Mouse (Mus musculus) left cerebral cortex, adult 2 months (tissue): ENCODE measurements around the gene Senp6. TPM values are rescaled to one million over a fixed set of nuclear protein-coding genes. Genes with fewer than 3 reads are reported as not detected.
"Not testable (repeated sequence)": the region's sequence is repeated elsewhere in the genome, so short reads cannot be mapped to it uniquely, and the experiment has no call there.

ENCODE experiments used
- DNase-seq, 2 experiments: peaks; one replicate each; pipeline ENCODE4 v3.0.0; 2021 to 2022; ENCODE audit warnings: low spot score in 2 of 2, mixed read lengths in 1 of 2; ENCODE audit errors: extremely low spot score in 1 of 2
- H3K27ac ChIP-seq: fragments of 200-600 bp; 2 replicates; pipeline ENCODE4 v1.8.1; 2022
- H3K4me3 ChIP-seq: fragments of 200-600 bp; 2 replicates; pipeline ENCODE4 v1.8.1; 2022
- CTCF ChIP-seq: fragments of 200-600 bp; IDR thresholded peaks from 2 replicates; pipeline ENCODE4 v1.8.1; 2022; ENCODE audit warnings: antibody characterized with exemption, mild to moderate bottlenecking, moderate library complexity
- intact Hi-C: fragments of 180-260 bp; cut with DNase I; formaldehyde crosslinking; loops from one replicate; pipeline ENCODE4 v1.15.1; 2025
- total RNA-seq, 2 experiments: library from RNA; stranded (reverse); gene quantifications; 2 replicates each; pipeline ENCODE4 v1.2.3; 2021

The Senp6 gene
- total RNA-seq, 2 experiments from 2014 or later = 96.1 to 104 TPM

DNA sequence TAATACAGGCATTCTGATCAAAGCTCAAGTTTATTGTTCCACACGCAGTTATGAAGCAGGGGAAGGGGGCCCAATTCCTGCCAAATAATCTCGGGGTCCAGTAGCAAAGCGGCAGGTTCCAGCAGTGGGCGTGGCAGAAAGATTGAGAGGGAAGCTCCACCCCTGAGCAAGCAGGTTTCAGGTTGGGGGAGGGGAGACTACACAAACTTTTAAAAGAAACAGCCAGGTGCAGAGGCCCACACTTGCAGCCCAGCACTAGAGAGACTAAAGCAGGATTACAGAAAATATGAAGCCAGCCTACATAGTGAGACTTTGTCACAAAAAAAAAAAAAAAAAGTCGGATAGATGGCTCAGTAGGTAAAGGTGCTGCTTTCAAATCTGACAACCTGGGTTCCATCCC is 13.8 kb upstream of the Senp6 start:
- no peak for DNase-seq
- no peak for TF ChIP-seq CTCF
- no peak overlapping the region for H3K27ac ChIP-seq
- intact Hi-C loops = no loop called here
- no peak overlapping the region for H3K4me3 ChIP-seq

DNA sequence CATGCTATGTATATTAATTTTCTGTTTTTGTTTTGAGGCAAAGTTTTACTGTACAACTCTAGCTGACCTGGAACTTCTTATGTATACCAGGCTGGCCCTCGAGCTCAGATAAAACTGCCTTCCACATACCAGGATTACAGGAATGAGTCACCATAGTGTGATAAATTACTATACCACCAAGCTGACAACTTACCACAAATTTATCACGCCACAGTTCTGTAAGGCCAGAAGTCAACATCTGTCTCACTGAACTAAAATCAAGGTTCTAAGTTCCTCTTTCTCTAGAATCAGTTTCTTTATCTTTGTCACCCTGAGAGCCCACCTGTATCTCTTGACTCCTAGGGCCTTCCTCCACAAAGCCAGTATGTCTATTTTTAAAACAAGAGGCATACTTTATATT is 9.0 kb upstream of the Senp6 start:
- H3K27ac ChIP-seq = no peak overlapping the region
- intact Hi-C loops = no loop called here
- DNase-seq = no peak
- no peak overlapping the region for H3K4me3 ChIP-seq
- no peak for TF ChIP-seq CTCF

GRCm38 (mm10) chr9:80065495-80065894 is 1.2 kb upstream of the Senp6 start:
- H3K27ac ChIP-seq, H3K4me3 ChIP-seq, DNase-seq, intact Hi-C loops: not testable (repeated sequence)

DNA sequence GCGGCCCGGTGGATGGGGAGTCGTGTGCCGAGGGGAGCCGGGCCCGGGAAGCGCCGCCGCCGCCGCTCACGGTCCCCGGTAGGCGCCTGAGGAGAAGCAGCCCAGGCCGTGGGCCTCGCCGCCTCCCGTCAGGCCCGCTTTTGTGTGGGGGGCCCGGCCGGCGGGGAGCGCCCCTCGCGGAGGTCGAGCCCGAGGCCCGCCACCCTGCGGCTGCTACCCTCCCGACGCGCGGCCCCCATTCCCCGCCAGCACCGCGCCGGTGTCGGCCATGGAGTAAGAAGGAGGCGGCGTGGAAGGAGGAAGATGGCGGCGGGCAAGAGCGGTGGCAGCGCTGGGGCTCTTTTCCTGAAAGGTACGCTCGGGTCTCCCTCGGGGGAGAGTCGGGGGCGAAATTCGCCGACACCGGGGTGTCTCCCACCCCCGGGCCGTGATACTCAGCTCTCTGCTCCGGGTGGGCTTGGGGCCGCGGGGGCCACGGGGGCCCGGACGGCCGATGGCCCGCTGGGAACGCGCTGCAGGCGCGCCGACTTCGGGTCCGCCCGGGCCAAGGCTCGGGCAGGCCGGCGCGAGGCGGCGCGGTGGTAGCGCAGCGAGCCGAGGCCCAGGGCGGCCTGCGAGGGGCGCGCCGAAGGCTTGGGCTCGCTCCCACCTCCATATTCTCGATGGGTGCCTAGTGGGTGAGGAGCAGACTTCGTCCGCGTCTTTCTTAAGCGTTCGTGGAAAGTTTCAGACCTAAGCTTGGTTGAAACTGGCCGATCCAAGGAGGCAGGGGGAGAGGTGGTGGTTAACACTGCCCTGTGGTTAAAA is 721 bp downstream of the Senp6 start:
- H3K27ac ChIP-seq = peak overlapping the region; percentile 97
- intact Hi-C loops = no loop called here

GRCm38 (mm10) chr9:80068028-80068515 is 1.4 kb downstream of the Senp6 start:
- Histone ChIP-seq H3K4me3 (peak overlapping the region; percentile 90), H3K27ac (peak overlapping the region; percentile 97)
- intact Hi-C loops = no loop called here
- no peak for DNase-seq
- no peak for TF ChIP-seq CTCF

More for the DNA sequence above, 721 bp downstream of the Senp6 start:
- peak; percentile 68 to 72 for DNase-seq
- H3K4me3 ChIP-seq = peak overlapping the region; percentile 90
- TF ChIP-seq CTCF = peak; percentile 7; the same call in 1 of the 2 replicates

DNA sequence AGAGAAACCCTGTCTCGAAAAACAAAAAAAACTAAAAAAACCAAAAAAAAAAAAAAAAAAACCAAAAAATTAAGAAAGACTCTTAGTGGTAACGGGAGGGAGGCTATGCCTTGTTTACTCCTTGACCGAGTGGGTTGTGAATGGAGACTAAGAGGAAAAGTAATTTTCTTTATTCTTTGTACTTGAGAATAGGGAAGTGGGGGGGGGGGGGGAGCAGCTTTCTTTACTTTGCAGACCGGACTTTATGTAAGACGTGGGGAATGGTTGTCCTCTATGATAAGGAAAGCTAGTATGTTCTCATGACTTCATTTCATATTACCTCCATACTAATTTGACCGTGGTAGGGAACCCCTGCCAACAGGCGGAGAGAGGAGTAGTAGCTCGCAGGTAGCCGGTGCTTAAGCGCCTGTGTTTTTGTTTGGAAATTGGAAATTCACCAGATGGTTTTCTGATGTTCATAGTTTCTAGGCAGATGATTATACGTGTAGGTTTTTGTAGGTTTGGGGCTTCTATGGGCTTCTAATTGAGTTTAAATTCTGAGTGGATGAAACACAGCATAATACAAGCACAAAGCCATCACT is 2.1 kb downstream of the Senp6 start:
- intact Hi-C loops = no loop called here
- no peak for TF ChIP-seq CTCF
- Histone ChIP-seq H3K4me3 (peak overlapping the region; percentile 90), H3K27ac (no peak overlapping the region)
- no peak for DNase-seq

GRCm38 (mm10) chr9:80070026-80070425 is 3.3 kb downstream of the Senp6 start:
- TF ChIP-seq CTCF = no peak
- H3K27ac ChIP-seq = no peak overlapping the region
- no peak overlapping the region for H3K4me3 ChIP-seq
- intact Hi-C loops = no loop called here
- DNase-seq = no peak

GRCm38 (mm10) chr9:80071616-80072015 is 4.9 kb downstream of the Senp6 start:
- no peak for DNase-seq
- H3K27ac ChIP-seq = no peak overlapping the region
- no peak overlapping the region for H3K4me3 ChIP-seq
- intact Hi-C loops = no loop called here
- no peak for TF ChIP-seq CTCF

DNA sequence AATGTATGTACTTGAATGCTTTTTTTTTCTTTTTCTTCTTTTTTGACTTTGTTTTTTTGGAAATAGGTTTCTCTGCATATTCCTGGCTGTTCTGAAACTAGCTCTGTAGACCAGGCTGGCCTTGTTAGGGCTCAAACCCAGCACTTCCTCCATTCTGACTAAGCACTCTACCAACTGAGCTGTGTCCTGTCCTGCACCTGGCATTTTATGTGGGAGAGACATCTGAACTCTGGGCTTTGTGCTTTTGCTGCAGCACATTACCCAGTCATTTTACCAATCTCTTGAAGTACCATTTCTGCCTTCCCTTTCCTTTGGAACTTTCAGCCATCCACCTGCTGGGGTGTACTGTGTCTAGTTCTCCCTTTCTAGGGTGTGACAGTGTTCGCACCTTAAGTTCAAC is 7.4 kb downstream of the Senp6 start:
- no peak for DNase-seq
- H3K4me3 ChIP-seq = no peak overlapping the region
- intact Hi-C loops = no loop called here
- no peak overlapping the region for H3K27ac ChIP-seq
- no peak for TF ChIP-seq CTCF

DNA sequence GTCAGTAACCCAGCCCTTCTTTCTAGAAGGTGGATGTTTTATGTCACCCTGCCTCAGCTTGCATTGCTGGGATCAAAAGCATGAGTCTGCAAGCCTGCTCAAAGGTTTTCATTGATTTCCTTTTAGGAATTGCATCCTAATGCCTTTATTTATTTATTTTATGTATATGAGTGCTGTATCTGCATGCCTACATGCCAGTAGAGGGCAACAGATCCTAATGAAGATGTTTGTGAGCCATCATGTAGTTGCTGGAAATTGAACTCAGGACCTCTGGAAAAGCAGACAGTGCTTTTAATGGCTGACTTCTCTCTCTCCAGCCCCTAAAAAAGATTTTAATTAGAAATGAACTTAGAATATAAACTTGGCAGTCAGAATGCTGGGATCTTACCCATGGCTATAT is 8.2 kb downstream of the Senp6 start:
- Histone ChIP-seq H3K4me3 (no peak overlapping the region), H3K27ac (no peak overlapping the region)
- peak; percentile 38 for TF ChIP-seq CTCF
- intact Hi-C loops = no loop called here
- no peak for DNase-seq

DNA sequence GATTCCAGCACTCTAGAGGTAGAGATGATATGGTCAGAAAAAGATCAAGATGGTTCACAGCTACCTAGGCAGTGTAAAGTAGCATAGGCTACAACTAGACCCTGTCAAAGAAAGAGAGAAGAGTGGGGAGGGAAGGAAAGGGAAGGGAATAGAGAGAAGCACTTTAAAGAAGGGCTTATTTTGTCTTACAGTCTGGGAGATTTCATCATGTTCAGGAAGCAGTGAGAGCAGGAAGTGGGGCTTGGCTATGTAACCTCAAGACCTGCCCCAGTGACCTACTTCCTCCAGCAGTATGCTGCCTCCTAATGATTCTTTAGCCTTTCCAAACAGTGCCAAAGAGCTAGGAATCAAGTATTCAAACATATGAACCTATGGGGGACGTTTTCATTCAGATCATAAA is 14.2 kb downstream of the Senp6 start:
- H3K4me3 ChIP-seq = no peak overlapping the region
- H3K27ac ChIP-seq = no peak overlapping the region
- intact Hi-C loops = no loop called here
- DNase-seq = no peak
- no peak for TF ChIP-seq CTCF

DNA sequence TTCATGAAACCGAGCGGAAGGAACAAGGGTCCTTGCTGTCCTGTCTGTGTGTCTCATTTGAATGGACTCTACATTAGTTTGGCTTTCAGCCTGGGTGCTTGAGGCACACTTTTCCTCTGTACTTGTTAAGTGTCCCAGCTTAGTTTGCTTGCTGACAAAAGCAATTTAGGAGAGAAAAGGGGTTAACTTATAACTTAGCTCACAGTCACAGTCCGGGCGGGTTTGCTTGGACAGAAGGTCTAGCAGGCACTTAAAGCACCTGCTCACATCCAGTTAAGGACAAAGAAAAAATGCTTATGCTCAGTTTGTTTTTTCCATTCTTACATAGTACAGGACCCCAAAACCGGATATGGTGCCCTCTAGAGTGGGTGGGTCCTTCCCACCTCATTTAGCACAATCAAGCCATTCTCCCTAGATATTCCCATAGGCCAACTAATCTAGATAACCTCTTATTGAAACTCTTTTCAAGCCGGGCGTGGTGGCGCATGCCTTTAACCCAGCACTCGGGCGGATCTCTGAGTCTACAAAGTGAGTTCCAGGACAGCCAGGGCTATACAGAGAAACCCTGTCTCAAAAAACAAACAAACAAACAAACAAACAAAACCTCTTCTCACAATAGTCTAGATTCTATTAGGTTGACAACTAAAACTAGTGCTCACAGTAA is 17.9 kb downstream of the Senp6 start:
- no peak for DNase-seq
- intact Hi-C loops = no loop called here
- Histone ChIP-seq H3K4me3 (no peak overlapping the region), H3K27ac (no peak overlapping the region)
- no peak for TF ChIP-seq CTCF
